Mouse (Mus musculus) spleen, adult 2 months (tissue): ENCODE data around the gene Stk11ip. TPM values are rescaled to one million over a fixed set of nuclear protein-coding genes. Genes with fewer than 3 reads are reported as not detected.

ENCODE experiments used
- DNase-seq, 2 experiments: peaks; one replicate each; pipeline versions ENCODE4 v3.0.0 to v3.0.0-alpha.2; 2012 to 2021; ENCODE audit warnings: low spot score in 2 of 2, low read depth in 1 of 2
- H3K27ac ChIP-seq: fragments of 200-500 bp; 2 replicates; pipeline ENCODE4 v1.5.1; 2012; ENCODE audit warnings: low read length, inconsistent platforms; ENCODE audit not compliant: insufficient read depth
- H3K27me3 ChIP-seq: fragments of 200-500 bp; 2 replicates; pipeline ENCODE4 v1.6.1; 2012; ENCODE audit warnings: mild to moderate bottlenecking, moderate library complexity, low read length, inconsistent platforms; ENCODE audit not compliant: control insufficient read depth, insufficient read depth
- H3K36me3 ChIP-seq: fragments of 200-500 bp; 2 replicates; pipeline ENCODE4 v1.6.1; 2012; ENCODE audit warnings: mild to moderate bottlenecking, low read length, inconsistent platforms; ENCODE audit not compliant: control insufficient read depth, insufficient read depth
- H3K4me1 ChIP-seq: fragments of 200-500 bp; 2 replicates; pipeline ENCODE4 v1.6.1; 2011; ENCODE audit warnings: inconsistent platforms; ENCODE audit not compliant: control insufficient read depth, insufficient read depth, insufficient read length
- H3K4me3 ChIP-seq: fragments of 200-500 bp; 2 replicates; pipeline ENCODE4 v1.5.1; 2011; ENCODE audit warnings: mild to moderate bottlenecking, inconsistent platforms; ENCODE audit not compliant: insufficient read depth, insufficient read length; ENCODE audit errors: extremely low read depth
- CTCF ChIP-seq: fragments of 200-500 bp; IDR thresholded peaks from 2 replicates; pipeline ENCODE4 v1.5.1; 2011; ENCODE audit warnings: mild to moderate bottlenecking, inconsistent platforms; ENCODE audit not compliant: insufficient read depth, insufficient read length, insufficient replicate concordance; ENCODE audit errors: extremely low read depth
- POLR2A ChIP-seq: fragments of 200-500 bp; IDR thresholded peaks from 2 replicates; pipeline ENCODE4 v1.6.1; 2011; ENCODE audit warnings: low read depth, low read length, inconsistent platforms
- whole genome bisulfite sequencing: fragments of 180-500 bp; shearing (Covaris S2); methylation state at CpG from one replicate; pipeline ENCODE4 v1.1.7; 2018; 5-methylcytosine and 5-hydroxymethylcytosine counted together
- polyA plus RNA-seq: library from polyadenylated mRNA; depleted of rRNA; stranded (reverse); fragments of >200 nt; gene quantifications from 2 replicates; pipeline ENCODE4 v1.2.3, GENCODE M21; 2012

Gene Stk11ip
- polyA plus RNA-seq, 1 experiment = 77.3 TPM

- WGBS = 87% methylated on average over 20 of the region's 20 CpGs
- no peaks in the 10 kb centered on the region; the same call in 1 of the 2 replicates for H3K4me1 ChIP-seq
- DNase-seq = no peak
- peaks cover 13% of the 10 kb centered on the region for H3K27me3 ChIP-seq
- H3K4me3 ChIP-seq = no peak overlapping the region
- no peaks in the 10 kb centered on the region for H3K36me3 ChIP-seq
- TF ChIP-seq POLR2A (no peak), CTCF (no peak)
- H3K27ac ChIP-seq = no peak overlapping the region
Measured at GRCm38 (mm10) chr1:75509586-75509985, 11.7 kb upstream of the Stk11ip start.

- Histone ChIP-seq H3K4me3 (no peak overlapping the region), H3K4me1 (no peaks in the 10 kb centered on the region; the same call in 1 of the 2 replicates), H3K36me3 (no peaks in the 10 kb centered on the region), H3K27ac (no peak overlapping the region), H3K27me3 (peaks cover 12% of the 10 kb centered on the region)
- no peak for TF ChIP-seq CTCF
- TF ChIP-seq POLR2A = no peak
- 60% methylated on average over 5 of the region's 5 CpGs for WGBS
- no peak for DNase-seq
Measured at GRCm38 (mm10) chr1:75510154-75510553, 11.2 kb upstream of the Stk11ip start.

GRCm38 (mm10) chr1:75511437-75512210, 9.7 kb upstream of the Stk11ip start:
- Histone ChIP-seq H3K27me3 (no peaks in the 10 kb centered on the region), H3K4me1 (no peaks in the 10 kb centered on the region), H3K27ac (no peak overlapping the region), H3K36me3 (no peaks in the 10 kb centered on the region), H3K4me3 (no peak overlapping the region)
- DNase-seq = no peak
- WGBS = 90% methylated on average over 4 of the region's 4 CpGs
- TF ChIP-seq POLR2A (no peak), CTCF (no peak)

GRCm38 (mm10) chr1:75512550-75512949, 8.8 kb upstream of the Stk11ip start:
- Histone ChIP-seq H3K4me3 (no peak overlapping the region), H3K4me1 (no peaks in the 10 kb centered on the region), H3K27ac (no peak overlapping the region), H3K27me3 (no peaks in the 10 kb centered on the region), H3K36me3 (no peaks in the 10 kb centered on the region)
- 90% methylated on average over 3 of the region's 3 CpGs for WGBS
- no peak for TF ChIP-seq CTCF
- no peak for TF ChIP-seq POLR2A
- no peak for DNase-seq

GRCm38 (mm10) chr1:75516703-75517380, 4.5 kb upstream of the Stk11ip start:
- DNase-seq = no peak
- TF ChIP-seq POLR2A (no peak), CTCF (no peak)

GRCm38 (mm10) chr1:75517984-75518383, 3.3 kb upstream of the Stk11ip start:
- no peak for TF ChIP-seq POLR2A
- no peak for TF ChIP-seq CTCF
- Histone ChIP-seq H3K4me3 (no peak overlapping the region), H3K4me1 (peaks cover 3% of the 10 kb centered on the region; the same call in 1 of the 2 replicates), H3K36me3 (no peaks in the 10 kb centered on the region), H3K27me3 (no peaks in the 10 kb centered on the region), H3K27ac (no peak overlapping the region)
- WGBS = 83% methylated on average over 4 of the region's 4 CpGs
- DNase-seq = no peak

More at GRCm38 (mm10) chr1:75516703-75517380, 4.5 kb upstream of the Stk11ip start:
- Histone ChIP-seq H3K4me1 (peaks cover 3% of the 10 kb centered on the region; the same call in 1 of the 2 replicates), H3K36me3 (no peaks in the 10 kb centered on the region), H3K27me3 (no peaks in the 10 kb centered on the region), H3K27ac (no peak overlapping the region), H3K4me3 (no peak overlapping the region)
- WGBS = 87% methylated on average over 15 of the region's 15 CpGs

- no peak overlapping the region for H3K4me3 ChIP-seq
- DNase-seq = no peak
- TF ChIP-seq POLR2A (no peak), CTCF (no peak)
- 88% methylated on average over 4 of the region's 4 CpGs for WGBS
- no peaks in the 10 kb centered on the region for H3K27me3 ChIP-seq
- no peaks in the 10 kb centered on the region for H3K36me3 ChIP-seq
- peaks cover 3% of the 10 kb centered on the region; the same call in 1 of the 2 replicates for H3K4me1 ChIP-seq
- H3K27ac ChIP-seq = no peak overlapping the region
Measured at GRCm38 (mm10) chr1:75518427-75518826, 2.9 kb upstream of the Stk11ip start.
